Mouse (Mus musculus) stomach, embryonic 16.5 days (tissue): Measurements from ENCODE around the gene Hhat. TPM values are rescaled to one million over a fixed set of nuclear protein-coding genes. Genes with fewer than 3 reads are reported as not detected.
A peak's percentile ranks its signal among the peaks of the same experiment; 100 is the strongest.

ENCODE experiments used
- ATAC-seq: fragments of 200-750 bp; cut with Nextera tagmentation; 2 replicates; pipeline ENCODE4 v1.8.0; 2017; ENCODE audit warnings: moderate number of reproducible peaks, moderate TSS enrichment; ENCODE audit not compliant: insufficient read depth, low FRiP score
- H3K27ac ChIP-seq: fragments of 300-500 bp; sonication (generic); 2 replicates; pipeline ENCODE4 v1.5.1; 2014; ENCODE audit warnings: low read length
- H3K27me3 ChIP-seq: fragments of 300-500 bp; sonication (generic); 2 replicates; pipeline ENCODE4 v1.6.1; 2014; ENCODE audit warnings: low read length, control low read depth, mixed read lengths; ENCODE audit not compliant: control insufficient read depth, insufficient read depth
- H3K36me3 ChIP-seq: fragments of 300-500 bp; sonication (generic); 2 replicates; pipeline ENCODE4 v1.6.1; 2014; ENCODE audit warnings: low read length; ENCODE audit not compliant: control insufficient read depth, insufficient read depth
- H3K4me1 ChIP-seq: fragments of 300-500 bp; sonication (generic); 2 replicates; pipeline ENCODE4 v1.6.1; 2014; ENCODE audit warnings: low read length, control low read depth, mixed read lengths; ENCODE audit not compliant: control insufficient read depth, insufficient read depth
- H3K4me2 ChIP-seq: fragments of 300-500 bp; sonication (generic); 2 replicates; pipeline ENCODE4 v1.6.1; 2014; ENCODE audit warnings: low read depth, low read length, mixed read lengths
- H3K4me3 ChIP-seq: fragments of 300-500 bp; sonication (generic); replicated peaks from 2 replicates; pipeline ENCODE4 v1.5.1; 2014; ENCODE audit warnings: mild to moderate bottlenecking, low read length
- H3K9ac ChIP-seq: fragments of 300-500 bp; sonication (generic); 2 replicates; pipeline ENCODE4 v1.6.1; 2014; ENCODE audit warnings: low read length
- H3K9me3 ChIP-seq: fragments of 300-500 bp; sonication (generic); replicated peaks from 2 replicates; pipeline ENCODE4 v1.6.1; 2016; ENCODE audit warnings: low read length, control low read depth; ENCODE audit not compliant: control insufficient read depth
- WGBS: fragments of 180-500 bp; shearing (Covaris S2); extraction: QIAGEN DNeasy Blood & Tissue Kit; methylation state at CpG from one replicate; pipeline ENCODE4 v1.1.7; 2014; 5-methylcytosine and 5-hydroxymethylcytosine counted together
- polyA plus RNA-seq: library from polyadenylated mRNA; unstranded; fragments of >200 nt; fragmentation: Nextera tagmentation; extraction: Ambion mirVana; gene quantifications from 2 replicates; pipeline ENCODE4 v1.2.1, GENCODE M21; 2015

Gene Hhat
- polyA plus RNA-seq, 1 experiment from 2014 or later, result 8.9 TPM

- H3K4me3 ChIP-seq, result no peak overlapping the region
- ATAC-seq, result no peak
- no peaks in the 10 kb centered on the region for H3K9me3 ChIP-seq
- 80% methylated on average over 6 of the region's 6 CpGs for WGBS
- H3K9ac ChIP-seq, result no peak overlapping the region
- no peaks in the 10 kb centered on the region for H3K36me3 ChIP-seq
- H3K4me1 ChIP-seq, result peaks cover 9% of the 10 kb centered on the region; the same call in 1 of the 2 replicates
- no peak overlapping the region for H3K27ac ChIP-seq
- H3K4me2 ChIP-seq, result no peak overlapping the region
- no peaks in the 10 kb centered on the region for H3K27me3 ChIP-seq
Measured at GRCm38 (mm10) chr1:192749270-192750041, 21.6 kb downstream of the Hhat start.

GRCm38 (mm10) chr1:192746201-192746600 lies 24.8 kb downstream of the Hhat start:
- 65% methylated on average over 6 of the region's 6 CpGs for WGBS
- H3K9me3 ChIP-seq, result no peaks in the 10 kb centered on the region
- H3K4me1 ChIP-seq, result no peaks in the 10 kb centered on the region
- no peak overlapping the region for H3K4me3 ChIP-seq
- H3K36me3 ChIP-seq, result no peaks in the 10 kb centered on the region
- no peak overlapping the region for H3K27ac ChIP-seq
- ATAC-seq, result no peak
- H3K4me2 ChIP-seq, result no peak overlapping the region
- H3K27me3 ChIP-seq, result no peaks in the 10 kb centered on the region
- H3K9ac ChIP-seq, result no peak overlapping the region

- Histone ChIP-seq H3K27me3 (no peaks in the 10 kb centered on the region), H3K9me3 (no peaks in the 10 kb centered on the region), H3K9ac (no peak overlapping the region), H3K36me3 (no peaks in the 10 kb centered on the region), H3K27ac (no peak overlapping the region), H3K4me1 (no peaks in the 10 kb centered on the region), H3K4me2 (no peak overlapping the region), H3K4me3 (no peak overlapping the region)
- ATAC-seq, result no peak
- 18% methylated on average over 16 of the region's 16 CpGs for WGBS
Measured at GRCm38 (mm10) chr1:192745240-192746101, 25.6 kb downstream of the Hhat start.

GRCm38 (mm10) chr1:192744880-192745239 lies 26.2 kb downstream of the Hhat start:
- Histone ChIP-seq H3K9ac (no peak overlapping the region), H3K4me1 (no peaks in the 10 kb centered on the region), H3K27me3 (no peaks in the 10 kb centered on the region), H3K27ac (no peak overlapping the region), H3K36me3 (no peaks in the 10 kb centered on the region), H3K9me3 (no peaks in the 10 kb centered on the region), H3K4me2 (no peak overlapping the region), H3K4me3 (no peak overlapping the region)
- ATAC-seq, result no peak
- 64% methylated on average over 3 of the region's 3 CpGs for WGBS

- H3K4me2 ChIP-seq, result no peak overlapping the region
- H3K27ac ChIP-seq, result no peak overlapping the region
- no peaks in the 10 kb centered on the region for H3K9me3 ChIP-seq
- H3K9ac ChIP-seq, result no peak overlapping the region
- H3K27me3 ChIP-seq, result no peaks in the 10 kb centered on the region
- H3K4me3 ChIP-seq, result no peak overlapping the region
- no peak for ATAC-seq
- WGBS, result 73% methylated on average over 7 of the region's 7 CpGs
- no peaks in the 10 kb centered on the region for H3K36me3 ChIP-seq
- no peaks in the 10 kb centered on the region for H3K4me1 ChIP-seq
Measured at GRCm38 (mm10) chr1:192742394-192743251, 28.4 kb downstream of the Hhat start.

GRCm38 (mm10) chr1:192741896-192742295 lies 29.1 kb downstream of the Hhat start:
- H3K9ac ChIP-seq, result no peak overlapping the region
- H3K27me3 ChIP-seq, result no peaks in the 10 kb centered on the region
- no peak overlapping the region for H3K4me2 ChIP-seq
- H3K27ac ChIP-seq, result no peak overlapping the region
- no peak overlapping the region for H3K4me3 ChIP-seq
- H3K4me1 ChIP-seq, result no peaks in the 10 kb centered on the region
- WGBS, result 97% methylated on average over 2 of the region's 2 CpGs
- no peaks in the 10 kb centered on the region for H3K9me3 ChIP-seq
- ATAC-seq, result no peak
- no peaks in the 10 kb centered on the region for H3K36me3 ChIP-seq

GRCm38 (mm10) chr1:192736524-192736923 lies 34.5 kb downstream of the Hhat start:
- 67% methylated on average over 3 of the region's 3 CpGs for WGBS
- Histone ChIP-seq H3K4me3 (no peak overlapping the region), H3K36me3 (no peaks in the 10 kb centered on the region), H3K27ac (no peak overlapping the region), H3K27me3 (no peaks in the 10 kb centered on the region), H3K9me3 (no peaks in the 10 kb centered on the region), H3K4me2 (no peak overlapping the region), H3K9ac (peak overlapping the region; percentile 11; the same call in 1 of the 2 replicates), H3K4me1 (peaks cover 15% of the 10 kb centered on the region)
- no peak for ATAC-seq

- peak; percentile 58; the same call in 1 of the 2 replicates for ATAC-seq
- H3K36me3 ChIP-seq, result no peaks in the 10 kb centered on the region
- peaks cover 15% of the 10 kb centered on the region for H3K4me1 ChIP-seq
- H3K9me3 ChIP-seq, result no peaks in the 10 kb centered on the region
- 52% methylated on average over 9 of the region's 9 CpGs for WGBS
- no peak overlapping the region for H3K4me3 ChIP-seq
- H3K27me3 ChIP-seq, result no peaks in the 10 kb centered on the region
- no peak overlapping the region for H3K4me2 ChIP-seq
- H3K9ac ChIP-seq, result peak overlapping the region; percentile 11; the same call in 1 of the 2 replicates
- no peak overlapping the region for H3K27ac ChIP-seq
Measured at GRCm38 (mm10) chr1:192736002-192736426, 35.0 kb downstream of the Hhat start.
